Mouse (Mus musculus) liver, embryonic 11.5 days (tissue): Measurements from ENCODE around the gene Slc38a3. TPM values are rescaled to one million over a fixed set of nuclear protein-coding genes. Genes with fewer than 3 reads are reported as not detected.

Experiments
- ATAC-seq: fragments of 200-750 bp; cut with Nextera tagmentation; replicated peaks from 2 replicates; pipeline ENCODE4 v1.8.0; 2017; ENCODE audit warnings: moderate number of reproducible peaks, mild to moderate bottlenecking, moderate TSS enrichment, moderate library complexity; ENCODE audit not compliant: low FRiP score
- DNase-seq: peaks from one replicate; pipeline ENCODE4 v3.0.0-alpha.2; 2017; ENCODE audit warnings: low spot score
- H3K27ac ChIP-seq: fragments of 300-500 bp; sonication (generic); 2 replicates; pipeline ENCODE4 v1.5.1; 2014; ENCODE audit warnings: mild to moderate bottlenecking, low read depth, low read length, control low read depth
- H3K27me3 ChIP-seq: fragments of 300-500 bp; sonication (generic); replicated peaks from 2 replicates; pipeline ENCODE4 v1.6.1; 2014; ENCODE audit warnings: low read length, mixed read lengths; ENCODE audit not compliant: control insufficient read depth, insufficient read depth
- H3K36me3 ChIP-seq: fragments of 300-500 bp; sonication (generic); 2 replicates; pipeline ENCODE4 v1.6.1; 2014; ENCODE audit warnings: mild to moderate bottlenecking, low read length, moderate library complexity, mixed read lengths; ENCODE audit not compliant: control insufficient read depth, insufficient read depth
- H3K4me1 ChIP-seq: fragments of 300-500 bp; sonication (generic); replicated peaks from 2 replicates; pipeline ENCODE4 v1.6.1; 2014; ENCODE audit warnings: low read length, mixed read lengths; ENCODE audit not compliant: control insufficient read depth, insufficient read depth
- H3K4me2 ChIP-seq: fragments of 300-500 bp; sonication (generic); 2 replicates; pipeline ENCODE4 v1.6.1; 2014; ENCODE audit warnings: mild to moderate bottlenecking, control low read depth, moderate library complexity
- H3K4me3 ChIP-seq: fragments of 300-500 bp; sonication (generic); 2 replicates; pipeline ENCODE4 v1.5.1; 2014; ENCODE audit warnings: low read depth, low read length, control low read depth
- H3K9ac ChIP-seq: fragments of 300-500 bp; sonication (generic); 2 replicates; pipeline ENCODE4 v1.6.1; 2014; ENCODE audit warnings: low read depth, low read length, control low read depth
- H3K9me3 ChIP-seq: fragments of 300-500 bp; sonication (generic); 2 replicates; pipeline ENCODE4 v1.6.1; 2016; ENCODE audit warnings: low read length, inconsistent platforms, mixed read lengths; ENCODE audit not compliant: control insufficient read depth
- WGBS: fragments of 180-500 bp; shearing (Covaris S2); extraction: QIAGEN DNeasy Blood & Tissue Kit; methylation state at CpG from one replicate; pipeline ENCODE4 v1.1.7; 2014; 5-methylcytosine and 5-hydroxymethylcytosine counted together
- polyA plus RNA-seq: library from polyadenylated mRNA; unstranded; fragments of >200 nt; fragmentation: Nextera tagmentation; extraction: Ambion mirVana; gene quantifications from 2 replicates; pipeline ENCODE4 v1.2.1, GENCODE M21; 2014

The Slc38a3 gene
- polyA plus RNA-seq = 3.9 and 4.0 TPM in 2 replicates

- no peak for DNase-seq
- Histone ChIP-seq H3K9ac (no peak within 1 kb of the TSS), H3K27me3 (peaks cover 61% of the 10 kb centered on the region), H3K9me3 (no peaks in the 10 kb centered on the region), H3K4me3 (no peak within 1 kb of the TSS), H3K36me3 (no peaks in the 10 kb centered on the region), H3K4me1 (peaks cover 10% of the 10 kb centered on the region), H3K27ac (no peak within 1 kb of the TSS), H3K4me2 (no peak within 1 kb of the TSS)
- WGBS = 75% methylated on average over 9 of the region's 9 CpGs
- no peak for ATAC-seq
These were observed at the start of gene Slc38a3 for GRCm38 (mm10) chr9:107669480-107669945. TSS of gene Slc38a3 (minus strand) at chr9:107669530.

- Histone ChIP-seq H3K36me3 (no peaks in the 10 kb centered on the region), H3K27me3 (peaks cover 16% of the 10 kb centered on the region), H3K27ac (no peak overlapping the region), H3K4me2 (no peak overlapping the region), H3K4me1 (peaks cover 16% of the 10 kb centered on the region), H3K9me3 (no peaks in the 10 kb centered on the region), H3K4me3 (no peak overlapping the region), H3K9ac (no peak overlapping the region)
- DNase-seq (no peak), ATAC-seq (no peak)
- 56% methylated on average over 6 of the region's 6 CpGs for WGBS
These were observed 47.6 kb upstream of the Slc38a3 start for GRCm38 (mm10) chr9:107716951-107717350.

GRCm38 (mm10) chr9:107715632-107716031, 46.3 kb upstream of the Slc38a3 start:
- no peaks in the 10 kb centered on the region for H3K36me3 ChIP-seq
- no peak for DNase-seq
- no peaks in the 10 kb centered on the region for H3K9me3 ChIP-seq
- 70% methylated on average over 2 of the region's 2 CpGs for WGBS
- H3K27ac ChIP-seq = no peak overlapping the region
- H3K4me2 ChIP-seq = no peak overlapping the region
- ATAC-seq = no peak
- no peak overlapping the region for H3K4me3 ChIP-seq
- peaks cover 16% of the 10 kb centered on the region for H3K4me1 ChIP-seq
- H3K27me3 ChIP-seq = peaks cover 26% of the 10 kb centered on the region
- no peak overlapping the region for H3K9ac ChIP-seq

GRCm38 (mm10) chr9:107714221-107714952, 45.1 kb upstream of the Slc38a3 start:
- H3K27me3 ChIP-seq = peaks cover 37% of the 10 kb centered on the region
- no peak overlapping the region for H3K9ac ChIP-seq

GRCm38 (mm10) chr9:107709697-107710483, 40.6 kb upstream of the Slc38a3 start, which contains the start of gene Sema3f:
TSS of gene Sema3f (minus strand) at chr9:107710475.
- H3K9me3 ChIP-seq = no peaks in the 10 kb centered on the region
- H3K4me3 ChIP-seq = peak within 1 kb of the TSS; percentile 66
- H3K27ac ChIP-seq = peak within 1 kb of the TSS; percentile 43
- H3K27me3 ChIP-seq = peaks cover 70% of the 10 kb centered on the region
- 1% methylated on average over 85 of the region's 86 CpGs for WGBS
- DNase-seq (peak; percentile 79), ATAC-seq (peak; percentile 84)
- peak within 1 kb of the TSS; percentile 98 for H3K4me2 ChIP-seq
- H3K4me1 ChIP-seq = peaks cover 51% of the 10 kb centered on the region
- H3K36me3 ChIP-seq = no peaks in the 10 kb centered on the region
- H3K9ac ChIP-seq = peak within 1 kb of the TSS; percentile 68

More at GRCm38 (mm10) chr9:107714221-107714952, 45.1 kb upstream of the Slc38a3 start:
- DNase-seq = no peak
- no peak overlapping the region for H3K4me2 ChIP-seq
- no peak for ATAC-seq
- no peaks in the 10 kb centered on the region for H3K36me3 ChIP-seq
- peaks cover 26% of the 10 kb centered on the region for H3K4me1 ChIP-seq
- peak overlapping the region; percentile 64 for H3K27ac ChIP-seq
- no peaks in the 10 kb centered on the region for H3K9me3 ChIP-seq
- WGBS = 28% methylated on average over 12 of the region's 12 CpGs
- no peak overlapping the region for H3K4me3 ChIP-seq

GRCm38 (mm10) chr9:107709096-107709696, 39.9 kb upstream of the Slc38a3 start:
- peak overlapping the region; percentile 66 for H3K4me3 ChIP-seq
- H3K36me3 ChIP-seq = no peaks in the 10 kb centered on the region
- DNase-seq (peak; percentile 63), ATAC-seq (peak; percentile 2; the same call in 1 of the 2 replicates)
- peak overlapping the region; percentile 98 for H3K4me2 ChIP-seq
- peaks cover 70% of the 10 kb centered on the region for H3K27me3 ChIP-seq
- peak overlapping the region; percentile 43 for H3K27ac ChIP-seq
- no peaks in the 10 kb centered on the region for H3K9me3 ChIP-seq
- H3K4me1 ChIP-seq = peaks cover 49% of the 10 kb centered on the region
- H3K9ac ChIP-seq = peak overlapping the region; percentile 68
- 1% methylated on average over 55 of the region's 55 CpGs for WGBS

GRCm38 (mm10) chr9:107708439-107709095, 39.2 kb upstream of the Slc38a3 start:
- H3K9ac ChIP-seq = peak overlapping the region; percentile 68
- H3K27ac ChIP-seq = no peak overlapping the region
- H3K4me3 ChIP-seq = peak overlapping the region; percentile 66
- no peaks in the 10 kb centered on the region for H3K36me3 ChIP-seq
- ATAC-seq (no peak), DNase-seq (peak; percentile 49)
- H3K4me2 ChIP-seq = peak overlapping the region; percentile 98
- WGBS = 3% methylated on average over 21 of the region's 21 CpGs
- H3K9me3 ChIP-seq = no peaks in the 10 kb centered on the region
- H3K27me3 ChIP-seq = peaks cover 70% of the 10 kb centered on the region
- H3K4me1 ChIP-seq = peaks cover 45% of the 10 kb centered on the region
